Mouse (Mus musculus): ENCODE measurements around the gene Wnt5b.

The Wnt5b gene

GRCm38 (mm10) chr6:119543803-119544517 lies at the start of gene Wnt5b:
Gene Wnt5b, minus strand, starts transcription at chr6:119544347.
- peak; percentile 70 for DNase-seq

- no peak for DNase-seq
Observed at GRCm38 (mm10) chr6:119590872-119591271, 46.7 kb upstream of the Wnt5b start.

- no peak for DNase-seq
Observed at GRCm38 (mm10) chr6:119587897-119588296, 43.8 kb upstream of the Wnt5b start.

GRCm38 (mm10) chr6:119587454-119587853 lies 43.3 kb upstream of the Wnt5b start:
- DNase-seq: no peak

- DNase-seq: peak; percentile 67
Observed at GRCm38 (mm10) chr6:119585652-119586375, 41.7 kb upstream of the Wnt5b start.

- DNase-seq: no peak
Observed at GRCm38 (mm10) chr6:119584061-119584460, 39.9 kb upstream of the Wnt5b start.

GRCm38 (mm10) chr6:119583165-119583564 lies 39.0 kb upstream of the Wnt5b start:
- no peak for DNase-seq

- no peak for DNase-seq
Observed at GRCm38 (mm10) chr6:119576706-119577105, 32.6 kb upstream of the Wnt5b start.

- DNase-seq: no peak
Observed at GRCm38 (mm10) chr6:119575331-119575730, 31.2 kb upstream of the Wnt5b start.

- DNase-seq: no peak
Observed at GRCm38 (mm10) chr6:119572296-119572695, 28.1 kb upstream of the Wnt5b start.

- no peak for DNase-seq
Observed at GRCm38 (mm10) chr6:119570797-119571196, 26.6 kb upstream of the Wnt5b start.

GRCm38 (mm10) chr6:119568339-119568738 lies 24.2 kb upstream of the Wnt5b start:
- DNase-seq: no peak

- DNase-seq: no peak
Observed at GRCm38 (mm10) chr6:119565451-119566379, 21.6 kb upstream of the Wnt5b start.

- no peak for DNase-seq
Observed at GRCm38 (mm10) chr6:119562558-119562957, 18.4 kb upstream of the Wnt5b start.

- no peak for DNase-seq
Observed at GRCm38 (mm10) chr6:119558855-119559254, 14.7 kb upstream of the Wnt5b start.

- DNase-seq: no peak
Observed at GRCm38 (mm10) chr6:119554439-119554838, 10.3 kb upstream of the Wnt5b start.

- no peak for DNase-seq
Observed at GRCm38 (mm10) chr6:119544518-119544864, 344 bp upstream of the Wnt5b start.

- peak; percentile 71 for DNase-seq
Observed at GRCm38 (mm10) chr6:119543456-119543802, 718 bp downstream of the Wnt5b start.

- no peak for DNase-seq
Observed at GRCm38 (mm10) chr6:119535867-119536266, 8.3 kb downstream of the Wnt5b start.

GRCm38 (mm10) chr6:119533170-119533709 lies 10.9 kb downstream of the Wnt5b start:
- DNase-seq: no peak

GRCm38 (mm10) chr6:119529659-119530058 lies 14.5 kb downstream of the Wnt5b start:
- DNase-seq: no peak

GRCm38 (mm10) chr6:119526498-119526897 lies 17.6 kb downstream of the Wnt5b start:
- DNase-seq: no peak

- DNase-seq: no peak
Observed at GRCm38 (mm10) chr6:119521931-119522391, 22.2 kb downstream of the Wnt5b start.

Measured in embryo, embryonic 11 days (tissue).